Mouse (Mus musculus): ENCODE measurements around the gene Psrc1. TPM values are rescaled to one million over a fixed set of nuclear protein-coding genes. Genes with fewer than 3 reads are reported as not detected.

The Psrc1 gene
- polyA plus RNA-seq, 1 experiment, result 43.2 TPM

- WGBS, result 86% methylated on average over 17 of the region's 17 CpGs
- Histone ChIP-seq H3K4me1 (ENCODE audit: control insufficient read depth, insufficient read depth, low read length) (no peaks in the 10 kb centered on the region; the same call in 1 of the 2 replicates), H3K4me3 (replicated peaks; ENCODE audit: control insufficient read depth, low read depth, low read length) (no peak overlapping the region), H3K27ac (ENCODE audit: control insufficient read depth, insufficient read depth, low read depth, low read length, poor library complexity) (no peak overlapping the region)
- no peak for TF ChIP-seq POLR2A (IDR thresholded peaks at IDR 0.05; ENCODE audit: borderline replicate concordance, control insufficient read depth, low read depth, low read length)
- no peak for TF ChIP-seq CTCF (IDR thresholded peaks at IDR 0.05; ENCODE audit: control insufficient read depth, insufficient read depth, low read length)
Measured at GRCm38 (mm10) chr3:108435701-108436379, 52.2 kb downstream of the Psrc1 start.

DNA sequence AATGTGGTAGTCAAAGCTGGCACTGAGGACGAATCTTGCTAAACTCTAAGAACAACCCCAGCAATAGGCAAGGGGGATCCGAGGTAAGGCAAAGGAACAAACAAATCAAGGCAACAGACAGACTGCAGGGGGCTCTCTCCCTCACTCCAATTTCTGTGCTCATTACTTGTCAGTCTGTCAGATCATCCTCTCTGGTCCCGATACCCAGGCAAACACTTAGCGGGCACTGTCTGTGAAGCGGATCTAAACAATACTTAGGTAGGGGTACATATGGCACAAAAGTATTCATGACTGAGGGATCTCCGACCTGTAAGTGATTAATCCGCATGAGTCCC, 52.7 kb downstream of the Psrc1 start:
- Histone ChIP-seq H3K4me1 (ENCODE audit: control insufficient read depth, insufficient read depth, low read length) (no peaks in the 10 kb centered on the region; the same call in 1 of the 2 replicates), H3K27ac (ENCODE audit: control insufficient read depth, insufficient read depth, low read depth, low read length, poor library complexity) (no peak overlapping the region)
- TF ChIP-seq CTCF (IDR thresholded peaks at IDR 0.05; ENCODE audit: control insufficient read depth, insufficient read depth, low read length), result no peak
- no peak for TF ChIP-seq POLR2A (IDR thresholded peaks at IDR 0.05; ENCODE audit: borderline replicate concordance, control insufficient read depth, low read depth, low read length)

More for the DNA sequence above, 52.7 kb downstream of the Psrc1 start:
- no peak overlapping the region for H3K4me3 ChIP-seq (replicated peaks; ENCODE audit: control insufficient read depth, low read depth, low read length)
- 90% methylated on average over 7 of the region's 7 CpGs for WGBS

Other genes starting within 250 kb of the Psrc1 start
- gene Gnai3, start 237.7 kb upstream of the Psrc1 start, polyA plus RNA-seq (2011; ENCODE audit: insufficient read depth, insufficient read length, low replicate concordance, missing spikeins), result 11.7 and 27.5 TPM in 2 replicates
- not detected in 2 replicates for gene Gpr61, start 229.0 kb upstream of the Psrc1 start, polyA plus RNA-seq (2011; ENCODE audit: insufficient read depth, insufficient read length, low replicate concordance, missing spikeins)
- gene Amigo1, start 197.5 kb upstream of the Psrc1 start, polyA plus RNA-seq (2011; ENCODE audit: insufficient read depth, insufficient read length, low replicate concordance, missing spikeins), result 0.75 and 1.9 TPM in 2 replicates
- 3.8 and 12.1 TPM in 2 replicates for gene Cyb561d1, start 182.6 kb upstream of the Psrc1 start, polyA plus RNA-seq (2011; ENCODE audit: insufficient read depth, insufficient read length, low replicate concordance, missing spikeins)
- 3.4 and 10.1 TPM in 2 replicates for gene Atxn7l2, start 172.9 kb upstream of the Psrc1 start, polyA plus RNA-seq (2011; ENCODE audit: insufficient read depth, insufficient read length, low replicate concordance, missing spikeins)
- 0.37 TPM in 1 of 2 replicates, not detected in the other for gene Sypl2, start 157.2 kb upstream of the Psrc1 start, polyA plus RNA-seq (2011; ENCODE audit: insufficient read depth, insufficient read length, low replicate concordance, missing spikeins)
- gene Psma5, start 126.9 kb upstream of the Psrc1 start, polyA plus RNA-seq (2011; ENCODE audit: insufficient read depth, insufficient read length, low replicate concordance, missing spikeins), result 37.3 and 60.9 TPM in 2 replicates
- 8.2 and 15.6 TPM in 2 replicates for gene Sort1, start 99.8 kb upstream of the Psrc1 start, polyA plus RNA-seq (2011; ENCODE audit: insufficient read depth, insufficient read length, low replicate concordance, missing spikeins)
- gene Mybphl, start 18.9 kb upstream of the Psrc1 start, polyA plus RNA-seq (2011; ENCODE audit: insufficient read depth, insufficient read length, low replicate concordance, missing spikeins), result not detected in 2 replicates
- gene Celsr2, start 31.7 kb downstream of the Psrc1 start, polyA plus RNA-seq (2011; ENCODE audit: insufficient read depth, insufficient read length, low replicate concordance, missing spikeins), result 0.75 and 1.5 TPM in 2 replicates
- gene Sars, start 61.4 kb downstream of the Psrc1 start, polyA plus RNA-seq (2011; ENCODE audit: insufficient read depth, insufficient read length, low replicate concordance, missing spikeins), result 43.5 and 69.1 TPM in 2 replicates
- gene 1700013F07Rik, start 150.3 kb downstream of the Psrc1 start, polyA plus RNA-seq (2011; ENCODE audit: insufficient read depth, insufficient read length, low replicate concordance, missing spikeins), result not detected in 2 replicates
- not detected in 2 replicates for gene 5330417C22Rik, start 152.7 kb downstream of the Psrc1 start, polyA plus RNA-seq (2011; ENCODE audit: insufficient read depth, insufficient read length, low replicate concordance, missing spikeins)
- 17.3 and 20.8 TPM in 2 replicates for gene Tmem167b, start 178.6 kb downstream of the Psrc1 start, polyA plus RNA-seq (2011; ENCODE audit: insufficient read depth, insufficient read length, low replicate concordance, missing spikeins)
- gene Taf13, start 187.9 kb downstream of the Psrc1 start, polyA plus RNA-seq (2011; ENCODE audit: insufficient read depth, insufficient read length, low replicate concordance, missing spikeins), result 9.1 and 14.8 TPM in 2 replicates
- 1.3 and 3.9 TPM in 2 replicates for gene Wdr47, start 207.4 kb downstream of the Psrc1 start, polyA plus RNA-seq (2011; ENCODE audit: insufficient read depth, insufficient read length, low replicate concordance, missing spikeins)

Data from bone marrow, adult 2 months (tissue).